Mouse (Mus musculus) kidney, adult 18-20 months (tissue): ENCODE measurements at regions not wholly inside any gene's neighbourhood (a gene's known extent, or its start where the extent isn't known, plus 50 kb on each side); places are given as distances from the start of the nearest gene placed in this dataset.

Source experiments
- DNase-seq: peaks from one replicate; pipeline ENCODE4 v3.0.0; 2021

DNA sequence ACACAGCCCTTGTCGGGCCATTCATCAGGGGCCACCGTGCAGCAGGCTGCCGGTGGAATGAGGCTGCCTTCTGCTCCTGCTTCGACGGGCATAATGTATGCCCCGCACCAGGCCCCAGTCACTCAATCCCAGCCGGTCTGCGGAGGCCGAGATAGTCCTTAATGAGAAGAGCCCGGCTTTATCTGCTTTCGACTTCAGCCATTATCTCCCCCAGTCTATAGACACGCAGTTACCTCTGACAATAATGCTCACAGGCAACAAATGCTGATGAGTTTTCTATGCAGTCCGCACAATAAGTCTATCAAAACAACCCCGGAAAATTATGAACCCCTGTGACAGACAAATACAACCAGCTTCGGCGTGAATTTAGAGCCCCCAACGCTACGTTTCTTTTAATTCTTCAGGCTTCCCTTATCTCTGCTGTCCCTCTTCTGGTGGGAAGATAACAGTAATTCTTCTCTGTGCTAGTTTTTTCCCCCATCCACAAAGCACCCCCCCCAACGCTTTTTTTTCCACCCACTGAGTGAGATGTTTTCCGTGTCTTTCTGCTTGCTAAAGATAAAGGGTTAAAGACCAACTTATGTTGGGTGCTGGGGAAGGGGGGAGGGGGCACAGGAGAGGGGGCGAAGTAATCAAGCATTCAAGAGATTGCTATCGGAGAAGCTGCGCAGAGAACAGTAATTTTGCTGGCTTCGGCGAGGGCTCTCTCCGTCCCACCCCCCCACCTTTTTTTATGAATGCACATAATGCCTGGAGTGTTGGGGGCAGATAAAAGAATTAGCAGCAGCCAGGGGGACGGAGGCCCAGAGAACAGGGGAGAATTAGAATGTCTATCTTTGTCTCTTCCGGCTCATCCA, 117.8 kb downstream of the Mrm1 start:
- no peak for DNase-seq

- no peak for DNase-seq
Observed at GRCm38 (mm10) chr11:84697521-84697920, 121.8 kb downstream of the Mrm1 start.

- no peak for DNase-seq
Observed at GRCm38 (mm10) chr11:84692638-84693037, 126.7 kb downstream of the Mrm1 start.

DNA sequence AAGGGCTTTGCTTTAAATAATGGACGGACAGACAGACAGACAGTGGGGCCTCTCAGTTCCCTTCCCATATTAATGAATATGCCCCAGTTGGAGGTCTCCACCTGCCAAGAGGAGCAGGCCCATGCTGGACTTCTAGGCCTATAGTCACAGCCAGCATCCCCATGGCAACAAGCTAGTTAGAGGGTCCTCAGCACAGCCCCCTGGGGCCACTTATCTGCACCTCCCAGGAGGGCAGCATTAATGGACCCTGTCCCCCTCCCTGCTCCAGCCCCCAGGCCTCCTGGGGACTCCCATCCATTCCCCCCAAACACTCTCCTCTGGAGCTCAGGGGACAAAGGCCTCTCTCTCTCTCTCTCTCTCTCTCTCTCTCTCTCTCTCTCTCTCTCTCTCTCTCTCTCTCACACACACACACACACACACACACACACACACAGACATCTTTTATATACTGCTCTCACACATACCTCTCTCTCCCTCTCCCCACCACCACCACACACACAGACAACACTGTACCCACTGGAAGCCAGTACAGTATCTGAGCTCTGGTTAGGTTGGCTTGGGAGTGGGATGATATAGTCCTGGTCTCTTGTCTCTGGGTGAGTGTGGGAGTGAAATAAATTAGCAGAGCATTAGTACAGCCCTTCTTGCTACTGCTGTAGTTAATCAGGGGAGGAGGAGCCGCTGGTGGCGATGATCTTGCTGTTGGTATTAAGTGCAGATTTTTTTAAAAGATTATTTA, 127.7 kb downstream of the Mrm1 start:
- DNase-seq: no peak

DNA sequence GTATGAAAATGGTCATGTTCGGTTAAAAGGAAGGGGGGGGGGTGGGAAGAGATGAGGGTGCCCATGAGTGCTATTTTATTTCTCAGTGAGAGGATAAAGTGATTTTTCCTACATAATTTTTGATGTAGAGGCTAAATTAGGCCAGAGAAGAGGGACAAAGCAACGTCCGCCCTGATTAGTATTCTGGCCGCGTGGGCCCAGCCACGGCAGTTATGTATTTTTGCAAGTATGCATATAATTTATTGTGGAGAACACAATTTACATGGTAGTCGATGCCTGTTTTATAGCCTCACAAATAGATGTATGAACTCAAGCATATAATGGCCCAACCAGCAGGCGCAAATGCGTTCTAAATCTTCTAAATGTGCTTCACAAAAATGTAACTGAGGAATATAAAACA, 132.8 kb downstream of the Mrm1 start:
- DNase-seq: no peak

- DNase-seq: no peak
Observed at GRCm38 (mm10) chr11:84684325-84684724, 135.0 kb downstream of the Mrm1 start.

DNA sequence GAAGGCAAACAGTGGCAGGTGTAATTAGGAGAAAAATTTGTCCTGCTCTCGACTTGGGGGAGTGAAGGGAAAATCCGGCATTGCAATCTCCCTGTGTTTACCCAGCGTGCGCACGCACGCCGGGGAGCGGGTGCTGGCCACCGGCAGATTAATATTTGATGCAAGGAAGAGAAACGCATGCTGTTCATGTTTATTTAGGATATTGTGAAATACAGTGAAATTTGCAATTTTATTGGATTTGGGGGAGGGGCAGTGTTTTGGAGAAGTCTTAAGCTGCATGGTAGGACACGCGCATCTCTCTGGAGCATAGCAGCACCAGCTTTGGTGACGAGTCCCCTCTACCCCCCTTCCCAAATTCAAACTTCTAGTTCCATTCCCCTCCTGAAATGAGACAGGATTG, 136.4 kb downstream of the Mrm1 start:
- DNase-seq: no peak

GRCm38 (mm10) chr11:84676377-84677078, 142.8 kb downstream of the Mrm1 start:
- DNase-seq: no peak

DNA sequence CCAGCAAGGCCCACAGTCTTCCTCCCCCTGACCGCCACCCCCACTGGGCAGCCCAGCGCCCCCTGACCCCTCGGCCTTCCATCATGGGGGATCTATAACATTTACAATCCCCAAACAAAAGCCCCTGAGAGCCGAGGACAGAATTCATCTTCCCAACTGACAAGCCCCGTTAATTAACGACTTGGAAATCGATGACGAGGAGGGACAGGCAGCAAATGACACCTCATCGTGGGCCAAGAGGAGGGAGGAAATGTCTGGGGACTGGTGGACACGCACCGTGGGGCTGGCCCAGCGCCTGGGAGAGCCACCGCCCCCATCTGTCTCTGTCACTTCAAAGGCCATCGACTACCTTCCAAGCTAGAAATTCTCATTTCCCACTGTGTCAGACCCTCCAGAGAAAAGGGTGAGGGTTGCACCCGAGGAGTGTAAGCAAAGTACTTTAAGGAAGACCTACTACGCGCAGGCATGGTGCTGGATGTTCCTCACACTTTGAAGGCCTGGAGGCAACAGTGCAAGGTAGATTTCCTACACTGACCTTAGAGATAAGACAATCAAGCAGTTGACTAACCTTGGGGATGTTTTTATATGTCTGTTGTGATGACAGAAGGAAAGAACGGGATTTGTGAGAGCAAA, 146.4 kb downstream of the Mrm1 start:
- no peak for DNase-seq

DNA sequence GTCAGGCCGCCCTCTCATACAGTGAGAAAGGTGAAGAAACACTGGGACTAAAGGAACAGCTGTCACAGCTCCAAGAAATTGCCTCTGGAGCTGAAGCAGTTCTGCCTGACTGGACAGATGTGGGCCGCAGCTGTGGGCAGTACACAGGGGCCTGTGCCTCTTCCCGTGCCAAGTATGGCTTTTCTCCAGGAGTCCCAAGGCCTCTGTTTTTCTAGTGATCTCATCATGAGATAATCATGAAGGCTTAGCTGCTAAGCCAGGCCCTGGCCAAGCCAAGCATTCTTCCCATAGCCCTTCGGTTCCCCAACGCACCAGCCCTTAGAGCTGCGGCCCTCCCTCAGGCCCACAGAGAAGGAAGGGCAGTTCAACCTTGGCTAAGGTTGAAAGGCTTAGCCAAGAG, 146.2 kb upstream of the Lhx1 start:
- no peak for DNase-seq

DNA sequence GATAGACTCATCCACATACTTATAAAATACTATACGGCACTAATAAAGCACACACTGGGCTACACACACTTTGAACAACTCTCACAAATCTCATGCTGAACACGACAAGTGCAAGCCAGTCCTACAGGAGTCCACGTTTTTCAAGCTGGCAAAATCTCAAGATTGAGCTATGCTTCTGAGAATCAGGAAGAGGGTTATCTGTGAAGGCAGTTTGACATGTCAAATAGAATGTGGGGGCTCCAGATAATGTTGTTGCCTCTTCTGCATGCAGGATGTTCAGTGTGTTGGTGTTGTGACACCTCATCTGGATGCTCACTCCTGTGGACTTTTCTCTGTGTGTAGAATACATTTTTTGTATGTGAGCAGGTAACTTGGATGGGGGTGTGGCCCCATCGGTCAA, 142.4 kb upstream of the Lhx1 start:
- DNase-seq: no peak

- DNase-seq: no peak
Observed at GRCm38 (mm10) chr11:84664258-84664657, 138.9 kb upstream of the Lhx1 start.

DNA sequence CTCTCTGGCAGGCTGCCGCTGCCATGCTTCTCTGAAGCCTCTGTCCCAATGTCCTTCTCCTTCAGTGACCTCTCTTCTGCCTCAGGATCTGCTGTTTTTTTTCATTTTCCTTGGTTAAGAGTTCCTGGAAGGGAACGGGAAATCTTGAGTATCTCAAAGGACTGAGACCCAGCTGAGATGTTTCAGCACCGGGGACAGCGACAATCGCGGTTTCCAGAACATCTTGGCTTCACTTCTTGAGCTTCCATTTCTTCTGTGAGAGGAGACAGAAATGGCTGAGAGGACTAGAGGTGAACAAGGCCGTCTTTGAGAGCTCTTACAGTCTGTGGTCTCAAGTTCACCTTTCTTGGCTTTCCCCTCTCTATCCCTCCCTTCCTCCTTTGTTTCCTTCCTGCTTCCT, 136.6 kb upstream of the Lhx1 start:
- peak; percentile 53 for DNase-seq

DNA sequence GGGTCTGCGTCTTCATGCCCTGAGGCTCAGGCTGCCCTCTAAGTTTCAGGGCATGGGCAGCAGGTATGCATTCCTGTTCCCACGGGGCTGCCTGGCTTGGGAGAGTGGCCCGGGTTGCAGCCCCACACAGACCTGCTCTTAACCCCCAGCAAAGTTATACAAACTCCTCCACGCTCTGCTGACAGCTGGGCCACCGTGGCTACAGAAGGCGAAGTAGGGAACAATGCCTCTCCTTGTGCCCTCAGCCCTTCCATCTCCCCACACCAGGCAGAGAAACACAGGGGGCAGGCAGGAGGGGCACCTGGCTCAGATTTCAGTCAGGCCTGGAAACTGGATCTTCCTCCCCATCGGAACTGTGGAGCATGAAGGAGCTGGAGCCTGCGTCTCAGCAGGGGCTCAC, 135.5 kb upstream of the Lhx1 start:
- DNase-seq: no peak

- no peak for DNase-seq
Observed at GRCm38 (mm10) chr11:84659370-84659937, 134.1 kb upstream of the Lhx1 start.

- DNase-seq: no peak
Observed at GRCm38 (mm10) chr11:84653481-84653880, 128.1 kb upstream of the Lhx1 start.

DNA sequence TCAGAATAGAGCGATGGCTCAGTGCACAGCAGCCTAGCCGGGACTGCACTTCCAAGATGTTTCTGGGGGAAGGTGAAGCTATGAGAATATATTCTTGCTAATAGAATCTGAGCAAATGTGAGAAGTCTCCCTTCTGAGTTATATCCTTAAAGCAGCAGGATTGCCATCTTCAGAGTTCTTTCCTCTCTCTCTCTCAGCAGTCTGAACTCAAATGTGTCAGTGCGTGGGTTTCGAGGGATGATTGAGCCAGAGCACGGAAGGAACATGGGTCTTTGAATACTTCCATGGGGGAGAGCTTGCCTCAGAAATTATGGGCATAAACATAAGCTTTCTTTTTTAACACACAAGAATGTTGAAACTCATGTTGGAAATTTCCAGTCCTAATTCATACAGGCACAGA, 123.6 kb upstream of the Lhx1 start:
- DNase-seq: no peak

GRCm38 (mm10) chr11:84647104-84647503, 121.8 kb upstream of the Lhx1 start:
- no peak for DNase-seq

DNA sequence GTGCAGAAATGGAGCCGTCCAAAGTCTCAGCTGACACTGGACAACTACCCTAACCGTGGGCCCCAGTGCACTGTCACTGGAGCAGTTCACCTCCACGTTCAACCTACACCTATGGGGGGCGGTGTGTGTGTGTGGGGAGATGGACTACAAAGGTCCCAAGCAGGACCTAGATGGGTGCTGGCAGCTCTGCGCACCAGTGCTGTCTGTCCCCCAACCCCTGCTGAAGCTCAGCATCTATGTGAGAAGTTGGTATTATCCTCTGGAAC, 117.7 kb upstream of the Lhx1 start:
- no peak for DNase-seq

- DNase-seq: peak; percentile 36
Observed at GRCm38 (mm10) chr11:84642300-84643106, 117.2 kb upstream of the Lhx1 start.

DNA sequence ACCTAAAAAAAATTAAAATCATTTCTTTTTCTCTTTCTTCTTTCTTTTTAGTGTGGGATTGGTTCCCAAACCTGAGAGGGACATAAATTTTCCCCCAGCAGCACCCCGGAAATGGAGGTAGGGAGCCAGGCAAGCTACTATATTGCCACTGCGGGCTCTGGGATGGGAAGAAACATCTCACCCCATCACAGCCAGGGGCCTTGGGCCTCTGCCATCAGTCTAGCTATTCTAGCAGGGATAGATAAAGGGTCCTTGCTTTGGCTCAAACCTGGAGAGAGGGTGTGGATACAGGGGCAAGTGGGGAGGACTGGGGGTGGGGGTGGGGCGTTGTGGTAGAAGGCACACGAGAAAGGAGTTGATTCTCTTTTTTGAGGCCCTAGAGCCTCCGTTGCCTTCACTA, 116.3 kb upstream of the Lhx1 start:
- DNase-seq: no peak

- no peak for DNase-seq
Observed at GRCm38 (mm10) chr11:84638353-84638752, 113.0 kb upstream of the Lhx1 start.
